Mouse (Mus musculus) neural tube, embryonic 13.5 days (tissue): ENCODE measurements around the gene Mcm2. TPM values are rescaled to one million over a fixed set of nuclear protein-coding genes. Genes with fewer than 3 reads are reported as not detected.

Experiments used
- polyA plus RNA-seq: library from polyadenylated mRNA; unstranded; fragments of >200 nt; fragmentation: Nextera tagmentation; extraction: Ambion mirVana; gene quantifications from 2 replicates; pipeline ENCODE4 v1.2.1, GENCODE M21; 2015

Gene Mcm2
- polyA plus RNA-seq, 1 experiment from 2014 or later = 33.5 TPM

Other genes starting within 250 kb of the Mcm2 start
- gene Mgll, start 174.4 kb downstream of the Mcm2 start, polyA plus RNA-seq = 30.9 and 32.0 TPM in 2 replicates
- 43.1 and 43.4 TPM in 2 replicates for gene Abtb1, start 56.8 kb downstream of the Mcm2 start, polyA plus RNA-seq
- 548 and 565 TPM in 2 replicates for gene Podxl2, start 23.7 kb downstream of the Mcm2 start, polyA plus RNA-seq
- gene Tpra1, start 3.5 kb upstream of the Mcm2 start, polyA plus RNA-seq = 75.6 and 76.1 TPM in 2 replicates